Mouse (Mus musculus): ENCODE measurements around the gene Slc22a1.

The Slc22a1 gene

GRCm38 (mm10) chr17:12606634-12607033, 69.0 kb downstream of the Slc22a1 start:
- Histone ChIP-seq H3K9me3 (ENCODE audit: low read length) (peaks cover 16% of the 10 kb centered on the region), H3K4me1 (replicated peaks; ENCODE audit: low read depth, low read length) (no peaks in the 10 kb centered on the region), H3K4me3 (replicated peaks; ENCODE audit: low read length) (no peak overlapping the region), H3K27me3 (ENCODE audit: insufficient read depth, low read length) (no peaks in the 10 kb centered on the region), H3K36me3 (ENCODE audit: insufficient read depth, low read length) (no peaks in the 10 kb centered on the region)
- no peak for TF ChIP-seq CTCF (conservative IDR thresholded peaks at IDR 0.05; ENCODE audit: low read length)
- TF ChIP-seq POU5F1 (IDR thresholded peaks at IDR 0.05; ENCODE audit: borderline replicate concordance, low read length): no peak
- TF ChIP-seq NANOG (IDR thresholded peaks at IDR 0.05; ENCODE audit: borderline replicate concordance, low read length): no peak

Measured in E14TG2a.4 (cell line).